Mouse (Mus musculus) heart, postnatal 36 days (tissue): ENCODE results near the gene Hpse. TPM values are rescaled to one million over a fixed set of nuclear protein-coding genes. Genes with fewer than 3 reads are reported as not detected.

Experiments
- DNase-seq, 2 experiments: peaks; one replicate each; pipeline ENCODE4 v3.0.0; 2021 to 2022
- intact Hi-C: fragments of 180-260 bp; cut with DNase I; formaldehyde crosslinking; loops from one replicate; pipeline ENCODE4 v1.15.1; 2025
- total RNA-seq, 2 experiments: library from RNA; stranded (reverse); gene quantifications; 2 replicates each; pipeline ENCODE4 v1.2.3; 2021

Gene Hpse
- total RNA-seq, 2 experiments from 2014 or later = 0.97 to 1.3 TPM

GRCm38 (mm10) chr5:100643991-100644535 lies 75.5 kb downstream of the Hpse start:
- no peak for DNase-seq
- intact Hi-C loops = no loop called here

DNA sequence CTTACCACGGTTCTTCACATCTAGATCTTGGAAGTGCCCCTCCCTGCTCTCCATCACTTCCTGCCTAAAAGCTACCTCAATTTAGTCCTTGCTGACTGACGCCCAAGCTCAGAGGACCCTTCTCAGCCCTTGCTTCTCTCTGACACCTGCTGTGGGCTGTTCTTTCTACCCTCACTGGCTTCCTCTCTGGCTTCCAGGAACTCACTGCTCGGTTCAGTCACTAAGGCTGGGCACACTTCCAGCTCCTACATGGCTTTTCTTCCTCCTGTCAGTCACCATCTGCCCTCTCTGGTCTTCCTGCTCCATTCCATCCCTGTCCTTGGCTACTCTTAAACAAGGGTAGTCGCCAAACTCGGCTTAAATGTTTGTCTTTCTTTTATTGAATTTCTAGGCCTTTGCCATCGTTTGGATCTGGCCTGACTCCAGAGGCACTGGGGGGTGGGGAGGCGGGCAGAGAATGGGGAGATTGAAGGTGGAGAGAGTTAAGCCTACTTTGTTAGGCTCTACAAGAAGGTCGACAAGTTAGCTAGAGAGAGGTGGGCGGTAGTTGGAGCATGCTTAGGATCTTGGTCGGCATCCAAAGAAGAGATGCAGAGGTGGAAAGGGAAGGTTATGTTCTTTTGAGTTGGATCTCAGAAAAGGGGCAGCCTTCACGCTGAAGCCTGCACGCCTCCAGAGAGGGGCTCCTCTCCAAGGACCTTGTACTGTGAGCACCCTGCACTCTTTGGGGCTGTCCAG lies 76.1 kb downstream of the Hpse start:
- intact Hi-C loops = no loop called here
- DNase-seq = peak in 1 of 2 experiments; percentile 47

DNA sequence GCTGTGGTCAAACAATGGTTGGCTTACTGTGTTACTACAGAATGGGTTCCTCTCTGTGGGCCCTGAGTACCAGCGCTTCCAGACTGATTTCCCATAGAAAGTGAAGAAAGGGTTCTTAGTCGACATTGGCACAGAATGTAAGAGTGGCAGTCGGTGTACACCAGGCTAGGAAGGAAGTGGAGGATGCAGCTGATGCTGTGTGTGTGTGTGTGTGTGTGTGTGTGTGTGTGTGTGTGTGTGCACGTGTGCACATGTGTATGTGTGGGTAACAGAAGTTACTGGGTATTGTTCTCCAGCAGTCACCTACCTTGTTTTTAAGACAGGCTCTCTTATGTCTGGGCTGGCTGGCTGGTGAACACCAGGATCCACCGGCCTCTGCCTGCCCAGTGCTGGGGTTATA lies 77.2 kb downstream of the Hpse start:
- DNase-seq = no peak
- intact Hi-C loops = no loop called here

DNA sequence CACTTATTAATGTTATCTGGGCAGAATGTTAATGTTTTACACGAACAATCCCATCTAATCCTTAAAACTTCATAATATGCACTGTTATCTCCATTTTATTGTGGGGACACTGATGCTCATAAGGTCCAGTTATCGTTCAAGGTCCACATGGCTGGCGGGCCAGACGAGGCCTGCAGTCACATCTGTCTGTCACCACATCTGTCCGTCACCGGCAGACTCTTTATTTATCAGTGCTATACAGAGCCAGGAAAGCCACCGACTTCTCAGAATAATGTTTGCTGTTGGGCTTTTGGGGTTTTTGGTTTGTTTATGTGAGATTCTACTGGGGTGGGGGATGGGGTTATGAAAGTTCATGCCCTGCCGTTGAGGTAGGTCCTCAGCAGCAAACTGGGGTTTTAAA lies 81.0 kb downstream of the Hpse start:
- DNase-seq = no peak
- intact Hi-C loops = no loop called here

DNA sequence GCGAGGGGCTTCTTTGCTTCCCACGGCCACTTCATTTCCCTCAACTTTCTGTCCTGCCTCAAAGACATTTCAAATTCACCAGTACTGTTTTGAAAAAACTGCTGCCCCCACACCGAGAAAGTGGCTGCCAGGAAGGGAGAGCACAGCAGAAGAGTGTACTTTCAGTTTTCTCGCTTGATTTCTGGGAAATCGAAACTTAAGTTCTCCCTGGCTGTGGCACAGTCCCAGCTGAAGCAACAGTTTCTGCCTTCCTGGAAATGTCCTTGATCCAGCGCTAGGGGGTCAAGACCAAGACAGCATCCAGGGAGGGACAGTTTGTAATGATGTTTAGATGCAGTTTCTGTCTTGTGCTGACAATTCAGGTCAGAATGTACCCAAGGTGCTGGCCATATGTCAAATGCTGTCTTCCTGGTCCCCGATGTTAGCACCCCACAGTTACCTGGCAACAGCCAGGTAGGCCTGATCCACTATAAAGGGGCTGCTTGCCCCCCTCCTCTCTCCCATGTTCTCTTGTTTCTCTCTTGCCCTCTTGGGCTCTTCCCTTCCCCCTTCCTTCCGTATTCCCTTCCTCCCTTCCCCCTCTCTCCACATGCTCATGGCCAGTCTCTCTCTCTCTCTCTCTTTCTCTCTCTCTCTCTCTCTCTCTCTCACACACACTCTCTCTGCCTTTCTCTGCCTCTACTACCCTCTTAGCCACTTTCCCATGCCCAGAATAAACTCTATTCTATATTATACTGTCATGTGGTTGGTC lies 82.5 kb downstream of the Hpse start:
- peak; percentile 45 to 48 for DNase-seq
- intact Hi-C loops = no loop called here

DNA sequence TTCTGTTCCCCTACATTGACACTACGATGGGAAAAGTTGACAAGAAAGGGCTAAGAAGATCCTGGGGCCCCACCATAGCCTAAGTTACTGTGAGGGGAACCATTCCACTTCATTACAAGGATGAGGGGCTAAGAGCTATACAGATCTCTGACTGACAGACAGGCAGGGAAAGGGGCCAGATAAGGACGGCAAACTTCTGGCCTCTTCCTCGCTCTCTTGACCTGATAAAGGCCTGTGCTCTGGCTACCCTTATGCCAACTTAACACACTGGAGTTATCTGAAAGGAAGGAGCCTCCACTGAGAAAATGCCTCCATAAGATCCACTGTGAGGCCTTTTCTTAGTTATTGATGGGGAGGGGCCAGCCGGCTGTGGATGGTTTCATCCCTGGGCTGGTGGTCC lies 83.6 kb downstream of the Hpse start:
- intact Hi-C loops = no loop called here
- no peak for DNase-seq

DNA sequence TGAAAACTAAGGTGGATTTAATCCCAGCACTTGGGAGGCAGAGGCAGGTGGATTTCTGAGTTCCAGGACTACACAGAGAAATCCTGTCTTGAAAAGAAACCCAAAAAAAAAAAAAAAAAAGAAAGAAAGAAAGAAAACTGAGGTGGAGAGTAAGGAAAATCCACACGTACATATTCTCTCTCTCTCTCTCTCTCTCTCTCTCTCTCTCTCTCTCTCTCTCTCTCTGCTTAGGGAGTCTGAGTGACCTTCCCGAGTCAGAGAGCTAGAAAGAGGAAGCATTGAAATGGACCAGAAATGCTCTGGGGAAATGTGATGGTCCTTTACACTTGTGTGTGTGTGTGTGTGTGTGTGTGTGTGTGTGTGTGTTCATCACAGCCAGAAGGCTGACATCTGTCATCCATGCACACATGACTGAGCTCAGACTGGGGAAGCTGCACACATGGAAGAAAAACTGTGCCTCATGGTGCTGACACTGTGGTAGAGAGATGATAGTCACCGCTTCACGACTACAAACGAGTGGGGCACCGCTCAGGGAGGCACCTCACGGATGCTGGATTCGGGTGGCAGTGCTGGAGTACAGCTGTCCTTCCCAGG lies 84.5 kb downstream of the Hpse start:
- no peak for DNase-seq
- intact Hi-C loops = no loop called here

GRCm38 (mm10) chr5:100632540-100633129 lies 86.9 kb downstream of the Hpse start:
- intact Hi-C loops = no loop called here
- DNase-seq = peak; percentile 20 to 31

Other genes starting within 250 kb of the Hpse start
- gene Lin54, start 219.1 kb downstream of the Hpse start, total RNA-seq = 1 to 10 TPM; 8.3 to 8.6 TPM
- 10 to 100 TPM; 85.7 to 85.8 TPM for gene Cops4, start 201.4 kb downstream of the Hpse start, total RNA-seq
- 1 to 10 TPM in 1 of 2 experiments, under 1 TPM in 1; 0.79 to 1.1 TPM for gene Plac8, start 147.5 kb downstream of the Hpse start, total RNA-seq
- 10 to 100 TPM; 97.4 to 98.2 TPM for gene Coq2, start 44.6 kb downstream of the Hpse start, total RNA-seq
- gene Helq, start 78.9 kb upstream of the Hpse start, total RNA-seq = 1 to 10 TPM; 2.1 to 3.6 TPM
- gene Mrps18c, start 78.9 kb upstream of the Hpse start, total RNA-seq = 10 to 100 TPM; 81.3 to 84.8 TPM
- gene Abraxas1, start 101.2 kb upstream of the Hpse start, total RNA-seq = 10 to 100 TPM; 11.0 to 13.2 TPM
- 10 to 100 TPM; 21.6 to 27.8 TPM for gene Gpat3, start 126.0 kb upstream of the Hpse start, total RNA-seq